Mouse (Mus musculus): ENCODE measurements at regions not wholly inside any gene's neighbourhood (a gene's known extent, or its start where the extent isn't known, plus 50 kb on each side); places are given as distances from the start of the nearest gene placed in this dataset.

DNA sequence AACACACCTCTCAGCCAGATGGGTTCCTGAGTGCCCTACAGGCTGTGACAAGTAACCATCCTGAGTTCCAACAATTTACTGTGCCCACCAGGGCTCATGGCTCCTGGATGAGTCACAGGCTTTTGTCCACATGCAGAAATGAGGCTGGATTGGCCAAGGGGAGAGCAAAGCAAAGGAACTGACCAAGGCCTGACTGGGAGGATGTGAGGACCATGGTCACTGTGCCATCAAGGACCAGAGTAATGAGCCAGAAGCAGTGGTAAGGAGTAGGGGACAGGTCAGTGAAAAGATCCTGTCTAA is 69.8 kb downstream of the Ackr3 start:
- TF ChIP-seq GATA2 (IDR thresholded peaks at IDR 0.05; ENCODE audit: borderline replicate concordance, low read depth, low read length) = no peak
- no peak for TF ChIP-seq POLR2AphosphoS5 (IDR thresholded peaks at IDR 0.05; ENCODE audit: insufficient replicate concordance, low read depth, low read length)
- no peak for TF ChIP-seq CTCF (IDR thresholded peaks at IDR 0.05; ENCODE audit: low read depth, low read length)
- no peak for TF ChIP-seq TAL1 (conservative IDR thresholded peaks at IDR 0.05; ENCODE audit: low read depth, low read length)
- no peak for TF ChIP-seq GATA1 (IDR thresholded peaks at IDR 0.05; ENCODE audit: borderline replicate concordance, low read length)
- H3K4me3 ChIP-seq (ENCODE audit: low read depth, low read length) = no peak overlapping the region
- H3K4me1 ChIP-seq (ENCODE audit: insufficient read depth, low read depth, low read length) = no peaks in the 10 kb centered on the region
- H3K36me3 ChIP-seq (replicated peaks) = no peaks in the 10 kb centered on the region
- DNase-seq (ENCODE audit: low spot score) (no peak), ATAC-seq (ENCODE audit: extremely low read depth, insufficient number of reproducible peaks, low FRiP score, poor library complexity, severe bottlenecking) (no peak)
- H3K9me3 ChIP-seq (replicated peaks) = peaks cover 91% of the 10 kb centered on the region
- H3K27me3 ChIP-seq (ENCODE audit: insufficient read depth, low read length) = no peaks in the 10 kb centered on the region

DNA sequence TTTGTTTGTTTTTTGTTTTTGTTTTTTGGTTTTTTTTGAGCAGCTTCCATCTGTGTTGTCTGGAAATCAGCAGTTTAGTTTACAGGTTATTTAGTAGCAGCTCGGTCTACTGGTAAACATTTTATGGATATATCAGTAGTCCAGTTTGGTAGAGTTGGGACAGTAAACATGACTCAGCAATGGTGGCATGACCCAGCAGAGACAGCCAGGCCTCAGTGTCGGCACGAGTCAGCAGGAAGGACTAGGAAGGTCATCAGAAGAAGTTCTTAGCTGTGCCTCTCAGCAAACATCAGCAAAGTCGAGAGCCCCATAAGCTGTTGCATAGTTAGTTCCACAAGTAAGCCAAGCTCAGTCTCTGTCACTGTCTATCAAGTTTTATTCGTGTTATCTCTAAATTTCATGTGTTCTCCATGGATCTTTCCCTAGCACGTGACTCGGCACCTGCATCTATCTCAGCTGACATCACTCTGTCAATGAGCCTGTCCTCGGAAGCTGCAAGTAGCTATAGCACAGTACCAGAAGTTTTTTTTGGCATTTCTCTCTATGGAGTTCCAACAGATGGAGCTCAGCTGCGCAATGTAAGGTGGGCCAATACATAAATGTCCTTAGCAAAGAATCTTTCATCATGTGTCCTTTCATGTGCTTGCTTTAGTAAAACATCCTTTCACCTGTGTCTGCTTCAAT is 71.3 kb downstream of the Ackr3 start:
- Histone ChIP-seq H3K9me3 (replicated peaks) (peaks cover 91% of the 10 kb centered on the region), H3K4me1 (ENCODE audit: insufficient read depth, low read depth, low read length) (no peaks in the 10 kb centered on the region), H3K36me3 (replicated peaks) (no peaks in the 10 kb centered on the region), H3K4me3 (ENCODE audit: low read depth, low read length) (no peak overlapping the region), H3K27me3 (ENCODE audit: insufficient read depth, low read length) (no peaks in the 10 kb centered on the region)
- ATAC-seq (ENCODE audit: extremely low read depth, insufficient number of reproducible peaks, low FRiP score, poor library complexity, severe bottlenecking) (no peak), DNase-seq (ENCODE audit: low spot score) (no peak)
- TF ChIP-seq CTCF (IDR thresholded peaks at IDR 0.05; ENCODE audit: low read depth, low read length) (no peak), GATA2 (IDR thresholded peaks at IDR 0.05; ENCODE audit: borderline replicate concordance, low read depth, low read length) (no peak), TAL1 (conservative IDR thresholded peaks at IDR 0.05; ENCODE audit: low read depth, low read length) (no peak), POLR2AphosphoS5 (IDR thresholded peaks at IDR 0.05; ENCODE audit: insufficient replicate concordance, low read depth, low read length) (no peak)

DNA sequence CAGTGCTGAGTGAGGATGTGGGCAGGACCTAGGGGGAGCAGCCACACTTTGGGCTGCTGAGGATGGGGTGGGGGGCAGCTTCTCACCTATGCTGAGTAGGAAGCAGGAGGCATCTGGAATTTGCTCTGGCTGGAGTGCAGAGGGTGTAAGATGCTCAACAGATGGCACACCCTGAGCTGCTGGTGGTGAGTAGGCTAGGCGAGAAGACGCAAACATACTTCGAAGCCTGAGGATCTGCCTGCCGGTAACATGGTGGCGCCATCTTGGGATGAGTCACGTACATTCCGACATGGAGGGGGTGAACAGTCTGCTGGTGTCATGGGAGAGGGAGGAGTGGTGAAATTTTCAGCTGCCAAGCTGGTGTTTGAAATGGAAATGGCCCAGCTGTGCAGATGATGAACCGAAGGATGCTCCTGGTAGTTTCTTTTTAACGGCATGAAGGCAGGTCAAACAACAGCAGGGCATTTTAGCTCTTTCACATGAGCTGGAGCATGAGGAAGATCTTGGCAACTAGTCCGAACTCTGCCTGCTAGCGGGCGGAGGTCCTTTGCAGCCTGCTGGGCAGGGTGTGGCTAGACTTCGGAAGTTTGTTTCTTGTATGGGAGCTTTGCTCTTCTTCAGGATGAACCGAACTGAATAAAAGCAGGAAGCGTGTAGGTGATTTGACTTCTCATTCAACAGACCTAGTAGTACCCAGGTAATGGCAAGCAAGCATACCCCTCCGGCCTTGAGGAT is 72.2 kb downstream of the Ackr3 start:
- H3K4me3 ChIP-seq (ENCODE audit: low read depth, low read length) = no peak overlapping the region; the same call in 1 of the 2 replicates
- no peaks in the 10 kb centered on the region for H3K4me1 ChIP-seq (ENCODE audit: insufficient read depth, low read depth, low read length)
- TF ChIP-seq GATA2 (IDR thresholded peaks at IDR 0.05; ENCODE audit: borderline replicate concordance, low read depth, low read length) = no peak
- TF ChIP-seq POLR2AphosphoS5 (IDR thresholded peaks at IDR 0.05; ENCODE audit: insufficient replicate concordance, low read depth, low read length) = no peak
- no peak for TF ChIP-seq GATA1 (IDR thresholded peaks at IDR 0.05; ENCODE audit: borderline replicate concordance, low read length)
- TF ChIP-seq CTCF (IDR thresholded peaks at IDR 0.05; ENCODE audit: low read depth, low read length) = no peak
- TF ChIP-seq TAL1 (conservative IDR thresholded peaks at IDR 0.05; ENCODE audit: low read depth, low read length) = no peak
- H3K36me3 ChIP-seq (replicated peaks) = no peaks in the 10 kb centered on the region
- no peak for ATAC-seq (ENCODE audit: extremely low read depth, insufficient number of reproducible peaks, low FRiP score, poor library complexity, severe bottlenecking)
- no peaks in the 10 kb centered on the region for H3K27me3 ChIP-seq (ENCODE audit: insufficient read depth, low read length)
- H3K9me3 ChIP-seq (replicated peaks) = peaks cover 91% of the 10 kb centered on the region
- no peak for DNase-seq (ENCODE audit: low spot score)

DNA sequence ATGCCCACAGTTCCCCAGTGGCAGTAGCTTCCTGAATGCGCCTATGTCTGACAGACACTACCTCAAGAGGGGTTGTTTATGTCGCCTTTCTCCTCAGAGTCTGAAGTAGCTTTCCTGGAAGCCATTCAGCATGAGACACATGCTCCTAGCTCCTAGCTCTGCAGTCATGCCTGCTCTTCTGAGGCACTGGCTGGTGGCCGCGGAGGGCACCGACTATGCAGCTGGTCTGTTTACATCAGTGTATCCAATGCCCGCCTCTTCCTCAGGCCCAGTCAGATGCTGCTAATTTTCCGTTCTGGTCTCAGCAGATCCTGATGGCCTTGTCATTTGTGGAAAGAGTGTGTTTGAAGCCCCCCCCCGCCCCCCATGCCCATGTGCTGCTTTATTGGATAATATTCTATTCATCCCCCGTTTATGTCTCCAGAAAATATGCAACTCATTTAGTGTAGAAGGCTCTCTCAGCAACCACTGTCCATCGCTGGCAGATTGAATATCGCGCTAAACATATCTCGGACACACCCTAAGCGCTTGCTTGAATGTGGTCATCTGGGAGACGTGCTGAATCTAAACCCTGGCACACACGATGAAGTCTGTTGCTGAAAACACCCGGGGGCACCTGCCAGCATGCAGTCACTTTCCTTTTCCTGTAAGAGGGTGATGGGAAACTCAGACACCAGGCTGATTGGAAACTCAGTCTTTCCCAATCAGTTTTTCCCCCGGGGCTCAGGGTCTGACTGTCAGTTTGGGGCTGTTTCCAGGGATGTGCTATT is 73.9 kb downstream of the Ackr3 start:
- ATAC-seq (ENCODE audit: extremely low read depth, insufficient number of reproducible peaks, low FRiP score, poor library complexity, severe bottlenecking) = no peak
- no peaks in the 10 kb centered on the region for H3K36me3 ChIP-seq (replicated peaks)
- H3K9me3 ChIP-seq (replicated peaks) = peaks cover 88% of the 10 kb centered on the region
- H3K27me3 ChIP-seq (ENCODE audit: insufficient read depth, low read length) = no peaks in the 10 kb centered on the region
- no peak for DNase-seq (ENCODE audit: low spot score)
- no peak for TF ChIP-seq TAL1 (conservative IDR thresholded peaks at IDR 0.05; ENCODE audit: low read depth, low read length)
- no peak for TF ChIP-seq GATA1 (IDR thresholded peaks at IDR 0.05; ENCODE audit: borderline replicate concordance, low read length)
- no peak for TF ChIP-seq GATA2 (IDR thresholded peaks at IDR 0.05; ENCODE audit: borderline replicate concordance, low read depth, low read length)
- no peak overlapping the region for H3K4me3 ChIP-seq (ENCODE audit: low read depth, low read length)
- no peaks in the 10 kb centered on the region for H3K4me1 ChIP-seq (ENCODE audit: insufficient read depth, low read depth, low read length)

DNA sequence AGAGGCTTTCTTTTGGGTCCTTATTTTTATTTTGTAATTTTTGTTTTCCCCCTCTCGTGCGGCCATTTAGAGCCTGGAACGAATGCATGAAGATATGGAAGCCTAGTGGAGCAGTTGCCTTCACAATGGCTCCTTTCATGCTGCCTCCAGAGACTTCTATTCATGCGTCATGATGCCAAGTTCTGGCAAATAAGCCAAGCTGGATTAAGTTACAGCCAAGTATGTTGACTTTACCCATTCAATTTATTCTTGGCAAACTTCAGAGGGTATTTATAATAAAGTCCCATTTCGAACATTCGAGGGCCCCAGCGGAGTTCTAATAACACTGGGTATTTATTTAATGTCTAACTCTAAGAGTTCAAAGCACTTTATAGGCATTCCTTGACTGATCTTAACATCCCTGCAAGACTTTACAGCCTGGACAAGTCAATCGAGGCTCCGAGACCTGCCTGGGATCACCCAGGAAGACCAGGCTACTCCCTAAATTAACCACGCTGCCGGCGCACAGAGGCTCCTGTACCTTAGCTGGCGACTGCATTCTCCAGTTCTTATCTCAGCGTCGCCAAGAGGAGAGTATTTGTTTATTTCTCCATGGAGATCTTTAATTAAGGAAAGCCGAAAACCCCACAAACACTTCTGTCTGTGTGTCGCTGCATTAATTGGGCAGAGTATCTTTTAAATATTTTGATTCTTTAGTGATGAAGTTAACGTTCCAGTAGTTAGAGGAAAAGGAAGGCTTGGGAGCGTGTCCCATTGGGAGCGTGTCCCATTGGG is 75.5 kb downstream of the Ackr3 start:
- no peak for ATAC-seq (ENCODE audit: extremely low read depth, insufficient number of reproducible peaks, low FRiP score, poor library complexity, severe bottlenecking)
- Histone ChIP-seq H3K27me3 (ENCODE audit: insufficient read depth, low read length) (no peaks in the 10 kb centered on the region), H3K36me3 (replicated peaks) (no peaks in the 10 kb centered on the region), H3K4me1 (ENCODE audit: insufficient read depth, low read depth, low read length) (no peaks in the 10 kb centered on the region), H3K9me3 (replicated peaks) (peaks cover 87% of the 10 kb centered on the region), H3K4me3 (ENCODE audit: low read depth, low read length) (no peak overlapping the region)
- no peak for DNase-seq (ENCODE audit: low spot score)
- no peak for TF ChIP-seq CTCF (IDR thresholded peaks at IDR 0.05; ENCODE audit: low read depth, low read length)
- TF ChIP-seq GATA2 (IDR thresholded peaks at IDR 0.05; ENCODE audit: borderline replicate concordance, low read depth, low read length) = no peak
- TF ChIP-seq POLR2AphosphoS5 (IDR thresholded peaks at IDR 0.05; ENCODE audit: insufficient replicate concordance, low read depth, low read length) = no peak
- TF ChIP-seq TAL1 (conservative IDR thresholded peaks at IDR 0.05; ENCODE audit: low read depth, low read length) = no peak
- TF ChIP-seq GATA1 (IDR thresholded peaks at IDR 0.05; ENCODE audit: borderline replicate concordance, low read length) = no peak

DNA sequence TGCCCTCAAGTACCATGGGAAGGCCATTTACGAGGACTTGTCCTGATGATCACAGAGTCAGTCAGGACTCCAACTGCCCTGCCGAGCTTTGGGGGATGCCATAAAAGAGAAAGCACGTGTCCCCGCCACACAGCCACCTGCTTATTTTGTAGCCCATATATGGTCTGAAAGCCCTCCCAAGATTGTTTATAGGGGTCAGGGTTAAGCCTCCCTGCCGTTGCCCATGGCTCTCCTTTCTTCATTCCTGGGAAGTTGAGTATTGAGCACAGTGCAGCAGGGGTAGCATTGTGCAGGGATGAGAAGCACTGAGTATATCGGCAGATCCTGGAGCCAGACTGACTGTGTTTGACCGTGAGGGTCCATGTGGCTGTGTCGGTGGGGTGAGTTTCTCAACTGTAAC is 76.4 kb downstream of the Ackr3 start:
- no peak overlapping the region for H3K4me3 ChIP-seq (ENCODE audit: low read depth, low read length)
- TF ChIP-seq POLR2AphosphoS5 (IDR thresholded peaks at IDR 0.05; ENCODE audit: insufficient replicate concordance, low read depth, low read length) (no peak), CTCF (IDR thresholded peaks at IDR 0.05; ENCODE audit: low read depth, low read length) (no peak), GATA1 (IDR thresholded peaks at IDR 0.05; ENCODE audit: borderline replicate concordance, low read length) (no peak), GATA2 (IDR thresholded peaks at IDR 0.05; ENCODE audit: borderline replicate concordance, low read depth, low read length) (no peak), TAL1 (conservative IDR thresholded peaks at IDR 0.05; ENCODE audit: low read depth, low read length) (no peak)
- no peaks in the 10 kb centered on the region for H3K27me3 ChIP-seq (ENCODE audit: insufficient read depth, low read length)
- H3K4me1 ChIP-seq (ENCODE audit: insufficient read depth, low read depth, low read length) = no peaks in the 10 kb centered on the region
- no peak for ATAC-seq (ENCODE audit: extremely low read depth, insufficient number of reproducible peaks, low FRiP score, poor library complexity, severe bottlenecking)
- no peak for DNase-seq (ENCODE audit: low spot score)
- peaks cover 91% of the 10 kb centered on the region for H3K9me3 ChIP-seq (replicated peaks)
- no peaks in the 10 kb centered on the region for H3K36me3 ChIP-seq (replicated peaks)
